Mouse (Mus musculus) forebrain, embryonic 16.5 days (tissue): ENCODE data around the gene Usp50. TPM values are rescaled to one million over a fixed set of nuclear protein-coding genes. Genes with fewer than 3 reads are reported as not detected.
A peak's percentile ranks its signal among the peaks of the same experiment; 100 is the strongest.

Experiments
- ATAC-seq: fragments of 200-750 bp; cut with Nextera tagmentation; 2 replicates; pipeline ENCODE4 v1.8.0; 2017; ENCODE audit warnings: mild to moderate bottlenecking, moderate library complexity
- H3K27ac ChIP-seq: fragments of 300-500 bp; sonication (generic); 2 replicates; pipeline ENCODE4 v1.5.1; 2014; ENCODE audit warnings: low read length, control low read depth
- H3K27me3 ChIP-seq: fragments of 300-500 bp; sonication (generic); replicated peaks from 2 replicates; pipeline ENCODE4 v1.6.1; 2014; ENCODE audit warnings: low read length; ENCODE audit not compliant: control insufficient read depth, insufficient read depth
- H3K36me3 ChIP-seq: fragments of 300-500 bp; sonication (generic); 2 replicates; pipeline ENCODE4 v1.6.1; 2014; ENCODE audit not compliant: control insufficient read depth, insufficient read depth
- H3K4me1 ChIP-seq: fragments of 300-500 bp; sonication (generic); replicated peaks from 2 replicates; pipeline ENCODE4 v1.6.1; 2014; ENCODE audit warnings: low read length; ENCODE audit not compliant: control insufficient read depth, insufficient read depth
- H3K4me2 ChIP-seq: fragments of 300-500 bp; sonication (generic); 2 replicates; pipeline ENCODE4 v1.6.1; 2014; ENCODE audit warnings: mild to moderate bottlenecking, low read length, control low read depth
- H3K4me3 ChIP-seq: fragments of 300-500 bp; sonication (generic); replicated peaks from 2 replicates; pipeline ENCODE4 v1.5.1; 2014; ENCODE audit warnings: mild to moderate bottlenecking, low read length, control low read depth
- H3K9ac ChIP-seq: fragments of 300-500 bp; sonication (generic); replicated peaks from 2 replicates; pipeline ENCODE4 v1.6.1; 2014; ENCODE audit warnings: low read depth, low read length, control low read depth
- H3K9me3 ChIP-seq: fragments of 300-500 bp; sonication (generic); 2 replicates; pipeline ENCODE4 v1.6.1; 2016; ENCODE audit warnings: low read length; ENCODE audit not compliant: control insufficient read depth
- WGBS: fragments of 180-500 bp; shearing (Covaris S2); extraction: QIAGEN DNeasy Blood & Tissue Kit; methylation state at CpG from one replicate; pipeline ENCODE4 v1.1.7; 2014; 5-methylcytosine and 5-hydroxymethylcytosine counted together
- polyA plus RNA-seq: library from polyadenylated mRNA; unstranded; fragments of >200 nt; fragmentation: Nextera tagmentation; extraction: Ambion mirVana; gene quantifications from 2 replicates; pipeline ENCODE4 v1.2.1, GENCODE M21; 2015

Gene Usp50
- polyA plus RNA-seq, 1 experiment from 2014 or later, result 2.2 TPM

- Histone ChIP-seq H3K9me3 (no peaks in the 10 kb centered on the region), H3K4me3 (no peak overlapping the region), H3K4me1 (peaks cover 8% of the 10 kb centered on the region), H3K27me3 (no peaks in the 10 kb centered on the region), H3K36me3 (no peaks in the 10 kb centered on the region), H3K27ac (no peak overlapping the region), H3K9ac (no peak overlapping the region), H3K4me2 (no peak overlapping the region)
- 98% methylated on average over 5 of the region's 5 CpGs for WGBS
- ATAC-seq, result no peak
Observed at GRCm38 (mm10) chr2:126712526-126712925, 70.7 kb downstream of the Usp50 start.

DNA sequence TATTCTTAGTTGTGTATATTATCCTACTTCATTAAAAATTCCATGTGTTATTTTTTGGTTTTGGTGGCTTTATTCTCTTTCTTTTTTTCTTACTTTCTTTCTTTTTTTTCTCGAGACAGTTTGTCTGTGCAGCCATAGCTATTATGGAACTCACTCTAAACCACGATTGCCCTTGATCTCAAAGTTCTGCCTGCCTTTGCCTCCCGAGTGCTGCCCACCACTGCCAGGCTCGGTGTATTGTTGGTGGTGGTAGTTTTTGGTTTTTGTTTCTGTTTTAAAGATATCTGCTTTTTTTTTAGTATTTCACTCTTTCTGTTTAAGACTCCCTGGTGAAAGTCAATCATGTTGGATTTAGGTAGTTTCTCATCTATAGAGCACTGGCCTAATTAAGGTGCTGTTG is 74.9 kb downstream of the Usp50 start:
- no peaks in the 10 kb centered on the region for H3K9me3 ChIP-seq
- no peaks in the 10 kb centered on the region for H3K36me3 ChIP-seq
- peak overlapping the region; percentile 58 for H3K4me2 ChIP-seq
- H3K27me3 ChIP-seq, result peaks cover 8% of the 10 kb centered on the region
- H3K4me3 ChIP-seq, result no peak overlapping the region
- H3K4me1 ChIP-seq, result peaks cover 8% of the 10 kb centered on the region
- no peak overlapping the region for H3K27ac ChIP-seq
- no peak overlapping the region for H3K9ac ChIP-seq
- ATAC-seq, result no peak
- 85% methylated on average over 4 of the region's 4 CpGs for WGBS

- Histone ChIP-seq H3K4me2 (peak overlapping the region; percentile 58), H3K9me3 (no peaks in the 10 kb centered on the region), H3K9ac (peak overlapping the region; percentile 78), H3K27ac (peak overlapping the region; percentile 64), H3K27me3 (peaks cover 8% of the 10 kb centered on the region), H3K4me1 (peaks cover 8% of the 10 kb centered on the region), H3K4me3 (peak overlapping the region; percentile 65), H3K36me3 (no peaks in the 10 kb centered on the region)
- WGBS, result under 1% methylated on average over 21 of the region's 23 CpGs
- ATAC-seq, result peak; percentile 68
Observed at GRCm38 (mm10) chr2:126707438-126707779, 75.9 kb downstream of the Usp50 start.

DNA sequence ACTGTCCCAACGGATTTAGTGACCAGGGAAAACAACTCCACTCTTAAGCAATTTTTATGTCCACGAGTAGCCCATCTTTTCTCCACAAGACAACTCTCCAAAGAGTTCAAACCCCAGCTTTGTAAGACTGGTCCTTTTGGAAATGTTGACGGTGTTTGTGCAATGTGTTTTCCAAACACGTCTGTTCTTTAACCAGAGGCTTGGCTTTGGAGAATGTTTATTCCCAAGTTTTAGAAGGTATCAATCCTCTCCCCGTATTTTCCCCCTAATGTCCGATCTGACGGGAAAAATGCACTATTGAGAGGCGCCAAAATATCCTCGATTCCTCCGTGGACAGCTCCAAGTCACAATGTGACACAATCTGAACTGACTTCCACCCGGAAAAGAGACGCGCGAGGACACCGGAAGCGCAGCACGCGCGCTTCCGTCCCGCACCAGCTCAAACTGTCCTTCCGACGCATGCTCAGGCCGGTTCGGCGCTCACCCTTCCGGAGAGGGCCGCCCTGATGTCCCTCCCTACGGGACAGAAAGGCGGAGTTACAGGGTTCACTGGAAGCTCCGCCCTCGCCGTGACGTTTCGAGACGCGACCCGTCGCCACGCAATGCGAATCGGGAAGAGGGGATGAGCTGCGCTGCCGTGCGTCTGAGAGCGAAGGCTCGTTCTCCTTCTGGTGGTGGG is 76.4 kb downstream of the Usp50 start, which contains the start of gene Usp8:
TSS of gene Usp8 (plus strand) at position 570 of the 679 bp plus-strand sequence.
- peak within 1 kb of the TSS; percentile 65 for H3K4me3 ChIP-seq
- peaks cover 8% of the 10 kb centered on the region for H3K27me3 ChIP-seq
- peak within 1 kb of the TSS; percentile 64 for H3K27ac ChIP-seq
- peak; percentile 100 for ATAC-seq
- H3K36me3 ChIP-seq, result no peaks in the 10 kb centered on the region
- 3% methylated on average over 47 of the region's 47 CpGs for WGBS
- no peaks in the 10 kb centered on the region for H3K9me3 ChIP-seq
- H3K9ac ChIP-seq, result peak within 1 kb of the TSS; percentile 78
- H3K4me1 ChIP-seq, result peaks cover 8% of the 10 kb centered on the region
- peak within 1 kb of the TSS; percentile 58 for H3K4me2 ChIP-seq

- Histone ChIP-seq H3K27me3 (0 out of 2 replicates have a peak, but pooled peaks cover 6% of the 10 kb centered on the region), H3K4me1 (no peaks in the 10 kb centered on the region), H3K36me3 (no peaks in the 10 kb centered on the region), H3K9me3 (no peaks in the 10 kb centered on the region), H3K9ac (no peak overlapping the region), H3K4me3 (no peak overlapping the region), H3K4me2 (no peak overlapping the region), H3K27ac (no peak overlapping the region)
- 87% methylated on average over 6 of the region's 6 CpGs for WGBS
- ATAC-seq, result no peak
Observed at GRCm38 (mm10) chr2:126695285-126695684, 88.0 kb downstream of the Usp50 start.

- Histone ChIP-seq H3K4me1 (no peaks in the 10 kb centered on the region), H3K27ac (no peak overlapping the region), H3K27me3 (0 out of 2 replicates have a peak, but pooled peaks cover 6% of the 10 kb centered on the region), H3K4me2 (no peak overlapping the region), H3K4me3 (no peak overlapping the region), H3K9ac (no peak overlapping the region), H3K9me3 (no peaks in the 10 kb centered on the region), H3K36me3 (no peaks in the 10 kb centered on the region)
- 82% methylated on average over 3 of the region's 3 CpGs for WGBS
- ATAC-seq, result no peak
Observed at GRCm38 (mm10) chr2:126691290-126691689, 92.0 kb downstream of the Usp50 start.

- Histone ChIP-seq H3K4me2 (no peak overlapping the region), H3K4me3 (no peak overlapping the region), H3K4me1 (no peaks in the 10 kb centered on the region), H3K27me3 (no peaks in the 10 kb centered on the region), H3K9me3 (no peaks in the 10 kb centered on the region), H3K27ac (no peak overlapping the region), H3K9ac (no peak overlapping the region), H3K36me3 (peaks cover 6% of the 10 kb centered on the region; the same call in 1 of the 2 replicates)
- 93% methylated on average over 1 of the region's 1 CpGs for WGBS
- ATAC-seq, result no peak
Observed at GRCm38 (mm10) chr2:126682937-126683336, 100.3 kb downstream of the Usp50 start.

DNA sequence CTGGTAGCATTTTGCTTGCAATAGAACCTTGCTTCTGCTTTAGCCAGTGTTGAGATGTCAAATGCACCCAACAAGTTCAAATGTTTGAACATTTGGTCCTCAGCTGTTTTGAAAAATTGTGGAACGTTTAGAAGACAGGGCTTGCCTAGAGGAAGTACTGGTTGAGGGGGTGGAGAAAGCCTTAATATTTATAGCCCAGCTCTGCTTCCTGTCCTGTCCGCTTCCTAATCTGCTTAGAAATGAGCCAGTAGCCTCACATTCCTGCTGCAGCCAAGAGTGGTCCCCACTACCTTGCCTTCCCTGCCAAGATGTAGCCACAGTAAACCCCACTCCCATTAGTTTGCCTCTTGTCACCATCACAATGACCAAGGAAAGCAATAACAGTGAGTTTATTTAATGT is 100.9 kb downstream of the Usp50 start:
- Histone ChIP-seq H3K4me3 (no peak overlapping the region), H3K9ac (no peak overlapping the region), H3K27ac (no peak overlapping the region), H3K27me3 (no peaks in the 10 kb centered on the region), H3K4me2 (no peak overlapping the region), H3K36me3 (peaks cover 6% of the 10 kb centered on the region; the same call in 1 of the 2 replicates), H3K4me1 (peaks cover 2% of the 10 kb centered on the region), H3K9me3 (no peaks in the 10 kb centered on the region)
- 96% methylated on average over 2 of the region's 2 CpGs for WGBS
- ATAC-seq, result no peak

DNA sequence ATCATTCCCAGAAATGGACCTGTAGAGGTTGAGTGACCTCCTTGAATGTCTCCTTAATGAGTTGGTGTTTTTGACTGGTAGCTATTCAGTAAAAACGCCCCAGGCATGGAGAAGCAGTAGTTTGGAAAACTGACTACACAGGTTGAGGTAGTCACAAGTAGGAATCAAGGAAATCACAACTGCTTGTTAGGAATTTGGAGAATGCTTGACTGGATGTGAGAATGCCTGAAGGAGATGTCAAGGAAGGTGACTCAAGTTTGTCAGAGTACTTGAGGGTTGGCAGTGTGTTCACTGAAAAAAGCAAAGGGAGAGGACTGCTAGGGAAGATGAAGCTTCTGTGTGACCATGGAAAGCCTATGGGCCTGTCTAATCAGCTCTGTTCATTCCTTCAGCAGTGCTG is 105.9 kb downstream of the Usp50 start:
- ATAC-seq, result no peak
- Histone ChIP-seq H3K9ac (no peak overlapping the region), H3K4me2 (no peak overlapping the region), H3K4me3 (no peak overlapping the region), H3K36me3 (peaks cover 4% of the 10 kb centered on the region; the same call in 1 of the 2 replicates), H3K4me1 (peaks cover 27% of the 10 kb centered on the region), H3K27ac (no peak overlapping the region), H3K27me3 (no peaks in the 10 kb centered on the region), H3K9me3 (no peaks in the 10 kb centered on the region)
- 97% methylated on average over 1 of the region's 1 CpGs for WGBS
